Mouse (Mus musculus) cerebellum, adult 11-12 months (tissue): ENCODE results near the gene Wfdc11.
"Not testable (repeated sequence)": the region's sequence is repeated elsewhere in the genome, so short reads cannot be mapped to it uniquely, and the experiment has no call there.

ENCODE experiments used
- DNase-seq: peaks from one replicate; pipeline ENCODE4 v3.0.0; 2022

The Wfdc11 gene

DNA sequence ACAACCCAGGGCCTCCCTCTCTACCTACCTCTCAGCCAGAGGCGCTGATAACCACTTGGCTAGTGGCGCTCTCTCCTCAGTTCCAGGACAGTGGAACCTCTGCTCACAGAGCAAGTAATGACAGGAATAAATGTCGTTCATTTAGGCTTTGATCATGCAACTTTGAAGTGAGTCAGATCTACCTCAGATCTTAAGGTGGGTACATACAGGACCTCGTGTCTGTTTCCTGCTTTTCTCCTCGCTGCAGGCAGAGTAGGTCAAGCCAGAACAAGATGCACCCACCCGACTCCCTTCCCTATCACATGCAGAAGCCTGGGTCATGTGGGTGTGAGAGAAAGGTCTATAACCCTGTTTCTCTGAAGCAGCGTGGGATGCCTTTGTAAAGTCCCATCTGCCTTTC is at the start of gene Wfdc11:
TSS of gene Wfdc11 (minus strand) at position 101 of the 400 bp plus-strand sequence.
- DNase-seq: no peak

DNA sequence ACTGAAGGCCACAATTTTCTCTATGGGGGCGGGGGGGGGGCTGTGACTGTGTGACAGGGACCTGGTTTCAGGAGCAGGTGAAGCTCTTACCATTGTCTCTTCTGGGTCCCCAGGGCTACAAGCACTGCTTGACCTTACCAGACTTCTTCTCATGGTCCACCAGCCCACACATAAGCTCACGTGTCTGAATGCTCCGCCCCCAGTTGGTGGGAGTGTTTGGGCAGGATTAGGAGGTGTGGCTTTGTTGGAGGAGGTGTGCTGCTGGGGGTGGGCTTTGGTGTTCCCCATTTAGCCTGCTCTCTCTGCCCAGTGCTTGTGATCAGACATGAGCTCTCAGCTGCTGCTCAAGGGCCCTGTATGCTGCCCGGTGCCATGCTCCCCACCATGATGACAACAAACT is 49.4 kb upstream of the Wfdc11 start:
- no peak for DNase-seq

DNA sequence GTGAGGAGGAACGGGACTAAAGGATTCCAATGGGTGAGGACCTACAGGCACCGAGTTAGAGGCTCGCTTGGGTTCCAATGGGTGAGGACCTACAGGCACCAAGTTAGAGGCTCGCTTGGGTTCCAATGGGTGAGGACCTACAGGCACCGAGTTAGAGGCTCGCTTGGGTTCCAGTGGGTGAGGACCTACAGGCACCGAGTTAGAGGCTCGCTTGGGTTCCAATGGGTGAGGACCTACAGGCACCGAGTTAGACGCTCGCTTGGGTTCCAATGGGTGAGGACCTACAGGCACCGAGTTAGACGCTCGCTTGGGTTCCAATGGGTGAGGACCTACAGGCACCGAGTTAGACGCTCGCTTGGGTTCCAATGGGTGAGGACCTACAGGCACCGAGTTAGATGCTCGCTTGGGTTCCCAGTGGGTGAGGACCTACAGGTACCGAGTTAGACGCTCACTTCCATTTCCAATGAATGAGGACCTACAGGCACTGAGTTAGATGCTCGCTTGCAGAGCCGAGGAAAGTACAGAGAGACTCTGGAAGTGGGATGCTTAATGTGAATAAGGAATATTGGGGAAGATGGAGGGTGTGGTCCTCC is 42.4 kb upstream of the Wfdc11 start:
- not testable (repeated sequence) for DNase-seq

DNA sequence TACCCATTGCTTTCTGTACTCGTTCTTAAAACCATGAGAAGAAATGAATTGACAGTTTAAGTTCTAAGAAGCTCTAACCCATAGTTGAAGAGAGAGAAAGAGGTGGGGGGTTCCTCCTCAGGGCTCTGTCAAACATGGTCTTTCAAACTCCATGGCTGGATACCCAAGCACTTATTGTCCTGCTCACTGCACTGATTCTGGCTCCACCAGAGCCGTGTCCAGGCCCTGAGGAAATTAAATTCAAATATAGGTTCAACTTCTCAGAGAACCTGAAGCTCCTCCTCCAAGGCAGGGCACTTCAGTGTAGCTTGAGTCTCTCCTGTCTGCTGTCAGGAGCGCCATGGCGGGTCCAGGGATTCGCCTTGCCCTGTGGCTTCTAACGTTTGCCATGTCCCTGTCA is 41.1 kb upstream of the Wfdc11 start, which contains the start of gene Spint5:
TSS of gene Spint5 (plus strand) at position 301 of the 400 bp plus-strand sequence.
- no peak for DNase-seq

DNA sequence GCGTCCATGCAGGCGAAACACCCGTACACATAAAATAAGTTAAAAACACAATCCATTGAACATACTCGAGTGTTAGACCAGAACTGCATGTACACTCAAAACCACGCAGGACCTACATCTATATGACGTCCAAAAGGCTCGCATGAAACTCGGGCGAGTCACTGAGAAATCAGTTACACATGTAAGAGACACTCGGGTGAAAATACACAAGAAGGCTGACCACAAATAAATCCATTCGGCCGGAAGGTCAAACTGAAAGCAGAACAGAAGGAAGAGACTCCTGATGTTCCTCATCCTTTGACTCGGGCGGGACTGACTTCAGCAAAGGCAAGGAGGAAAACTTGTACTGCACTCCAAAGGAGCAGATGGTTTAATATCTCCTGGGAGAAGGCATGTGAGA is 32.1 kb upstream of the Wfdc11 start:
- DNase-seq: no peak

DNA sequence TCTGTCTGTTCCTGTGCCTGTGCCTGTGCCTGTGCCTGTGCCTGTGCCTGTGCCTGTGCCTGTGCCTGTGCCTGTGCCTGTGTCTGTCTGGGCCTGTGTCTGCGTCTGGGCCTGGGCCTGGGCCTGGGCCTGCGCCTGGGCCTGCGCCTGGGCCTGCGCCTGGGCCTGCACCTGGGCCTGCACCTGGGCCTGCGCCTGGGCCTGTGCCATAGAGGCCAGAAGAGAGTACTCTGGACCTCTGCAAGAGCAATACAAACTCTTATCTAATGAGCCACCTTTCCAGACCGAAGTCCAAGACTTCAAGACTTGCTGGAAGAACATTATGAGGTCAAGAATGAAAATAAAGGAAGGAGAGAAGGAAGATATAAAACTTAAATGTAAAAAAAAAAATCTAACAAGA is 31.4 kb upstream of the Wfdc11 start:
- DNase-seq: no peak

DNA sequence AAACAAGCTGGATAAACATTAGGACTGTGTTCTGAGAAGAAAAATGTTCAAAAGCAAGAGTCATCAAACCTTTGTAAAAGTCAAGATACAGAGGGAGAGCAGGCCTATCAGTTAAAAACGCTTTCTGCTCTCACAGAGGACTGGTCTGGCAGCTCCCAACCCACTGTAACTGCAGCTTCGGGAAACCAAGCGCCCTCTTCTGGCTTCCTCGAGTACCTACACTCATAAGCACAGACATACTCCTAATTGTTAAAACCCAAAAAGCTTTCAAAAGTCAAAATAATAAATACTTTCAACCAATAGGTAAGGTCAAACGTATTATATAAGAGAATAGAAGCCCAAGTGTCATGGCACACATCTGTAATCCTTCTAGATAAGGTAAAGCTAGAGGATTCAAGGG is 30.3 kb upstream of the Wfdc11 start:
- DNase-seq: no peak

DNA sequence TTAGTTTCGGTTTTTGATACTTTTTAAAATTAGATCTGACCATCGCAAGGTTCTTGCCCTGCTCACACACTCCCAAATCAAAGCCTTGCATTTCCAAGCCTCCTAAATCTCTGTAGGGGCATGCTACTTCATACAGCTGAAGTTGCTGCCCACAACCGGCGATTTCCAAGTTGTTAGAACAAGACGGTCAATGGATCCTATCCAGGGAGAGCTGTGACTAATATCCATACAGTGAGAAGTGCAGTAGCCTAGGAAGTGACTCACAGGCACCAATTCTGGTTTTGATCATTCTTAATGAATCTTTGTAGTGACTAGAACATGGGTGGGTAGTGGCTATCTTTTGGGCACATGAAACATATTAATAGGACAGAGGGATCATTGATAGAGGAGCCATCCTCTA is 27.9 kb upstream of the Wfdc11 start:
- no peak for DNase-seq

DNA sequence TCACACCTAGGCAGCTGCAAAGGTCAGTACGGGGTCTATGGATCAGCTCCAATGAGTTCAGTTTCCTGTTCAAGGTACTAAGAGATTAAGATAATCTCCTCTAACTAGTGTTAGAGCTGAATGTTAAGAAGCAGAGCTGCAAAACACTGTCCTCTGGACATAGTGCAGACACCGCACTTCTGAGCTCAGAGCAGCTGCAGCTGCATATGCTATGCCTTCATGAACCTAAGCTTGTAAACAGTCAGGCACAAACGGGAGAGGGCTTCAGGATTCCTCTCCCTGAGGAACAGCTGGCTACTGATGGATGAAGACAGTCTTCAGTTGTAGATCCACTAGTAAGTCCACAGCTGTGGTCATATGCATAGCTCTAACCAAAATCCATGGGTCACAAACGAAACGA is 27.1 kb upstream of the Wfdc11 start:
- no peak for DNase-seq

DNA sequence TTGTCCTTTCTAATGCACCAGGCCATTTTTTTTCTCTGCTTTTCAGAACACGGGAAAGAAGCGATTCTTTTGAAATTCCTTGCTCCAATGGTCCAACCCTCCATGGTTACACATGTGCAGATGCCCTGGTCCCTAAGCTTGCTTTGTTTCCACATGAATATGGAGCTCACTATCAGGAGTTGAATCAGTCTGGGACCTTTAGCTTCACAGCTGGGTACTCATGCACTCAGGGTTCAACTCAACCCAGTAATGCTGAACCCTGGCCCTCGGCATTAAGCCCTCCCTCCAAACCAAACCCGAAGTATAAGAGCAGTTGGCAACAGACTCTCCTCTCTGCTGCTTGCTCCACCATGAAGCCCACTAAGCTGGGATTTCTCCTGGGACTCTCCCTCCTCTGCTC is 24.3 kb upstream of the Wfdc11 start, which contains the start of gene Spint4:
TSS of gene Spint4 (plus strand) at position 301 of the 400 bp plus-strand sequence.
- DNase-seq: no peak

DNA sequence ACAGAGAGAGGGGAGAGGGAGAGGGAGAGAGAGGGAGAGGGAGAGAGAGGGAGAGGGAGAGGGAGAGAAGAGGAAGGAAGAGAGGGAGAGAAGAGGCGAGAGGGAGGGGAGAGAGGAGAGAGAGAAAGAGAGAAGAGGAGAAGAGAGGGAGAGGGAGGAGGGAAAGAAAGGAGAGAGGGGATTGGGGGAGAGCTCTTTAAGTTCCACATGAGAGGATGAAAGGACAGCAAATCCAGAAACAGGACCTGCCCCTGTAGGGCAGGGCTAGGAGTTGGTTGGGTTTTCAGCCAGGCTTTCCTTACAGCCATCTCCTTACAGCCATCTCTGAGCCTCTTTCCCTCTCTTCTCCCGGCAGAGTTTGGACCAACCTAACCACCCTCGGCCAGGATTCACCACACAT is 10.9 kb upstream of the Wfdc11 start, which contains the start of gene Wfdc13:
TSS of gene Wfdc13 (plus strand) at position 301 of the 400 bp plus-strand sequence.
- no peak for DNase-seq

DNA sequence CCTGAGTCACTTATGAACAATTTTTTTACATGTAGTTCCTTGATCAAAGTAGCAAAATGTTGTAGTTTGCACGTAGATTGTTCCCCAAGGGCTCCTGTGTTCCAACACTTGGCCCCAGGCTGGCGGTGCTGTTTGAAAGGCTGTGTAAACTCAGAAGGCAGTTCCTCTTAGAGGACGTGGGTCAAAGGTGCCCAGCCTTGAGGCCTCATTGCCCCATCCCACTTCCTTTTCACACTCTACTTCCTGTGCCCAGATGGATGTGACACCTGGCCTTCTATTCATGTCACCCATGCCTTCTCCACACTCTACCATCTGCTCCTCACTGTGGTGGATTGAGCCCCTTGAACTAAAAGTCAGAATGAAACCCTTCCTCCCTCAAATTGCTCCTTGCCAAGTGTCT is 6.0 kb upstream of the Wfdc11 start:
- no peak for DNase-seq

DNA sequence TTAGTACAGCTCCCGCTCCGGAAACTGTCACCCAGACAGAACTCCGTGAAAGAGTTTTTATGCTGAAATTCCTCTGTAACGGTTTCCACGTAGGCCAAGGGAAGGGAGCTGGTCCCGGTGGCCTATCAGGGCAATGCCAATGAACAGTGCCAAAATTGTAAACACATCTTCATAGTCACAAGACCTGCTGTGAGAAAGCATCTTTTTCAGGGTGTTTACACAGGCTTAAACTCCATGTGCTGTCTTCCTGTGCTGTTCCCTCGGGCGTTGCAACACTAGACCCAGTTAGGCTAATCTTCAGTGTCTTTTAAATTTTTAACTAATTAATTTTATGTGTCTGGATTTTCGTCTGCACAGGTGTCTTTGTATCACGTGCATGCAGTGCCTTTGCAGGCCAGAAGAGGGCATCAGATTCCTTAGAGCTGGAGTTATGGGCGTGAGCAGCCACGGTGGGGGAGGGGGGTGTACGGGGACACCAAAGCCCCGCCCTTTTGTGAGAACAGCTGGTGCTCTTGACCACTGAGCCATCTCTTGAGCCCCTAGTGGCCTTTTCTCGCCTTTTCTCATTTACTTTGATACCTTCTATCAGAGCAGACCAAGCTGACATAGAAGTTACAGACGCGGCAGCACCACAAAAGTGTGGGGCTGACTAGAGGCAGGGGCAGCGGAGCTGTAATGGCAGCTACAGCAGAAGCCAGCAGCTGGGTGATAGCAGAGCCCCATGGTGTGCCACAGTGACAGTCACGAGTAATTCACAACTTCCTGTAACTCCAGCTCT is 5.2 kb upstream of the Wfdc11 start:
- peak; percentile 19 for DNase-seq

DNA sequence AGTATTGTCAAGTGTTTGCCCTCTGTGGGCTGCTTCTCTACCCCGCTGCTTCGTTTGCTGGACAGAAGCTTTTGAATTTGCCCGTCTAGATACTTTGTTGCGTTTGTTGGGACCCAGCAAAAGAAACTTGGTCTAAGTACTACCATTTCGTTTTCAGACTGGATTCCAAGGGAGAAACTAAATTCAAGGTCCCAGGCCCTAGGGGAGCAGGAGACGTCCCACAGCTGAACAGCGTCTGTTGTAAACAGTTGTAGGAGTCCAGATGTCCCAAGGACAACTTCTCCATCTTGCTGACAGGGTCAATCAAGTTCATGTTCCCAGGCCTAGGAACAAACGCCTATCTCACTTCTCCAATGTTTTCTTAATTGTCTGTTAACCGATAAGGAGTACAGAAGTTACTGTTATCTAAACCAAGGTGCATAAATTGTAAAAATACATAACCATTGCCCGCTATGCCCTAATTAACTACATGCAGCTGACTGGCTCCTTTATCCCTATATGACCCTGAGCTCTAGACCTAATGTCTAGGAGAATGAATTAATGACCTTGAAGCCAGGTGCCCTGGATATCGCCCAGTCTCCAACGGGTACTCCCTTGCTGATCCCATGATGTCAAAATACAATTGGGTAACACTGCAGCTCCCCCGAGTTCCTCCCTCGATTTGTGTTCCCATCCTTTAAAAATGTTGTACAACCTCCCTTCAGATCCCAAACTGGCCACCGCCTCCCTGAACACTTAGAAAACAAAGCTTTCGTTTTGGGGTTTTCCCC is 3.2 kb upstream of the Wfdc11 start:
- no peak for DNase-seq

DNA sequence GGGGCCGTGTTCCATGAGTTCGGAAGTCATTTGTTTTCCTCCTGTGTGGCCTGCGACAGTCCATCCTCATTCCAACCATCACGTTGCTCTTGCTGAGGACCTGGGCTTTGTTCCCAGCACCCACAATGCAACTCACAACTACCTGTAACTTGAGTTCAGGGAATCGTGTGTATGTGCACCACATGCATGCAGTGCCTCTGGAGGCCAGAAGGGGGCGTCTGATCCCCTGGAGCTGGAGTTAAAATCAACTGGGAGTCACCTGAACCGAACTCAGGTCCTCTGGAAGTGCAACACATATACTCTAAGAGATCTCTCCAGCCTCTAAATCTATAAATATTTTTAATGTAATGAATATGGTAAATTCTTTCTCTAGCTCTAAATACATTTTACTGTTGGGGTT is 2.2 kb upstream of the Wfdc11 start:
- DNase-seq: no peak

DNA sequence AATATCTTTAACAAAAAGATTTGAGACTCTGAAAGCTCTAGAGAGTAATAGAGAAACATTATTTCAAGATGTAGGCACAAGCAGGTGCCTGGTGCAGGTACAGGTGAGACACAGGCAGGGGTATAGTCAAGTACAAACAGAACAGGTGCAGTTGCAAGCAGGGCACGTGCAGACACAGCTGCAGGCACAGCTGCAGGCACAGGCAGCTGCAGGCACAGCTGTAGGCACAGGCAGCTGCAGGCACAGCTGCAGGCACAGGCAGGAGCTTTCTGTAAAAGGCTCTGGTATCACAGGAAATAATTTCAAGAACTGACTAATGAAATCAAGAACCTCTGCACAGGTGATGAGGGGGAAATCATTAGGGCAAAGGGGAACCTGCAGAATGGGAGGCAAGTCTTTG is 2.9 kb downstream of the Wfdc11 start:
- DNase-seq: no peak

DNA sequence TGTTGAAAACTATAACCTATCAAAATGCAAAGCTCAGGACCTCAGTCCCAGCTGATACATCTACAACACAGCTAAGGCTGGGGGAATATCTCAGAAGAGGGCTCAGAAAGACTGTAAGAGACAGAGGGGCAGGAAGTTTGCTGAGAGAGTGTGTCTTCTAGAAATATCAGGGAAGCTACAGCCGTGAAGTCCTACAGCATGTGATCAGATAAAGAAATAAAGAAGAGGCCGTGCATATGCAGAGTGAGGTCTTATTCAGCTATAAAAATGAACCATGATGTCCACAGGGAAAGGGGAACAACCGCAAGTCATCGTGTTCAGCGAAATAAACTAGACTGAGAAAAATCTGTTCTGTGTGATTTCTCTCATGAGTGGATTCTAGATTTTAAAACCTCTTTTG is 3.6 kb downstream of the Wfdc11 start:
- DNase-seq: no peak

DNA sequence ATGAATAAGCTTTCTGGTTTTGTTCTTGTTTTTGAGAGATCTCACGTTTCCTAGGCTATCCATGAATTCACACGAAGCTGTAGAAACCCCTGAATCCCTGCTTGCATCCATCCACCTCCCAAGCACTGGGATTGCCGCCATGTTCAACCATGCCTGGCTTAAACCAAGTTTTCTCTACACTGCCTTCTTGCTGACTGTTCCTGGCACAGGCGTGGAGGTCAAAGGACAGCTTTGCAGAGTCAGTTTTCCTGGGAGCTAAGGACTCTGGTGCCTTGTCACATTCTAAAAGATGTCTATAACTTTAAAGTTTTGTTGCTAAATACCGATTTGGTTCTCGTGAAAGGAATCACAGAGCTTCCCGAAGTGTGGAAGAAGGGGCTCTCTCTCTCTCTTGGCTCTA is 9.0 kb downstream of the Wfdc11 start:
- no peak for DNase-seq

DNA sequence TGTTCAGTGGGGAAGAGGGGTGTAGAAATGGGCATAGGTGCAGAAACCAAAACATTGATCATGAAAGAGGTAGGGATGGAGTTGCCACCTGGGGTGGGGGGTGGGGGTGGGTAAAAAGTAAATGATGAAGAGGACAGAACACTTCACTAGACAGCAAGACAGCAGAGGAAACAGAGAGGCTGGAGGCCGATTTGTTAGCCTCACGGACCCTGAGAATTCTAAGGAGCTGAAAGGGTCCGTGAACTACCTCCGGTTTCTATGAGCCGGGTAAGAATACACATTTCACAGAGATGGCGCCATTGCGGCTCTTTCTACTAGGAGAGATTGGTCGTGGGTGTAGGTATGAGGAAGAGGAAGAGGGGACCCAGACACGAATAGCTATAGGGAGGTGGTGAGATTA is 17.4 kb downstream of the Wfdc11 start, which contains the start of gene Wfdc9:
TSS of gene Wfdc9 (minus strand) at position 101 of the 400 bp plus-strand sequence.
- no peak for DNase-seq

DNA sequence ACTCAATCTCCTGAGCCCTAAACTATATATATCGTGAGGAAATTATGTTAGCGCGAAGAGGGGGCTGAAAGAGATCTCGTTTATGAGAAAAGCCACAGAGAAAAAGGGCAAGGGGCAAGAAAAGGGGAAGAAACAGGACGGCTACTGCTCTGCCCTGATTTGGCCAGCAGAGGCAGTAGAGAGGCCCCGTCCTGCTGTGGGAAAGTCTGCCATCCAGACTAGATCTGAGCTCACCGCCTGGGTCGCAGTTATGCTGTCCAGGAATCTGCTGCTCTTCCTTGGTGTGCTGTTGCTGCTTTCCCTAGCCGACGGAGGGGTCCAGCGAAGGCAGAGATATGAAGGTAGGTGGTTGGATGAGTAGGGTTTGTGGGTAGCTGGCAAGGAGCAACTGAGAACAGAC is 18.0 kb downstream of the Wfdc11 start, which contains the start of gene Wfdc10:
TSS of gene Wfdc10 (plus strand) at position 189 of the 400 bp plus-strand sequence.
- peak; percentile 3 for DNase-seq

DNA sequence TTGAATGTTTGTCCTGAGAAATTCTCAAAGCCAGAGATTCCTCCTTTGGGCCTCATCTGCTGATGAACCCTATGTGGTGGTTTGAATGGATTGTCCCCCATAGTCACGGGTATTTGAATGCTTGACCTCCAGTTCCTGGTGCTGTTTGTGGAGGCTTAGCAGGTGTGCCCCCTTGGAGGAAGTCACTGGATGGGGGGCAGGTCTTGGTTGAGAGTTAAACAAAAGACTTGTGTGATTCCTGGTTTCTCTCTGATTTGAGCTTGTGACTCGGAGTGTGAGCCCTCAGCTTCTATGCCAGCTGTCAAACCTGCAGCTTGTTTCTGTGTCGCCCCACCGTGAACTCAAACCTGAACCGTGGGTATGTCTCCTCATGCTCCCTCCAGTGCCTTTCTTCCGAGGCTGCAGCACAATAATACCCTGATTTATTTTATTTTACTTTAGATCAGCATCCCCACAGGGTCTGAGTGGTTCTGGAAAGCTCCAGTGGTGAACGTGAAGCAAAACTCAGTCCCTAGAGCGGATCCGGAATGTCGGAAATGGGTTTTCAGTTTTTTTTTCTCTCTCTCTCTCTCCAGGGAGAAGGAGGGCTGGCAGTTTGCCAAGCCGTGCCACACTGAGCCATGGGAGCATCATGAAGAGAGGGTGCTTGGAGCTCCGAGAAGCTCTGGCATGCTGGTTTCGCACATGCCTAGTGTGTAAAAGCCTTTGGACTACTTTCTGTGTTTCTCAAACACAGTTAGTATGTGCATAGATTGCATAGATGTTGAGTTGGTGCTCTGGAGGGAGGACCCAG is 31.8 kb downstream of the Wfdc11 start:
- DNase-seq: no peak

DNA sequence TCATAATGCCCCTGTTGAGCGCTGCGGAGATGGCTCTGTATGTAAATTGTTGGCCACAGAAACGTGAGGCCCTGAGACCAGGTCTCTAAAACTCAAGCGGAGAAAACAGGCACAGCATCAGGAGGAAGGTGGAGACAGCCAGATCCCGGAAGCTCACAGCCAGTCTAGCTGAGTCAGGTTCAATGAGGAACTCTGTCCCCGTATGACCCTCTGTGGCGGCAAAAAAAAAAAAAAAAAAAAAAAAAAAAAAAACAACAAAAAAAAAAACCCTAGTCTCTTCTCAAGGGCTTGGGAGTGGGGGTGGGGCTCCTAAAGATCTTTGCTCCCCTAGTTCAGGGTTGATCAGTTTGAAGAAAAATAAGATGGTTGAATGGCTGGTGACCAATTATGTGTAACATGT is 32.8 kb downstream of the Wfdc11 start:
- DNase-seq: no peak

DNA sequence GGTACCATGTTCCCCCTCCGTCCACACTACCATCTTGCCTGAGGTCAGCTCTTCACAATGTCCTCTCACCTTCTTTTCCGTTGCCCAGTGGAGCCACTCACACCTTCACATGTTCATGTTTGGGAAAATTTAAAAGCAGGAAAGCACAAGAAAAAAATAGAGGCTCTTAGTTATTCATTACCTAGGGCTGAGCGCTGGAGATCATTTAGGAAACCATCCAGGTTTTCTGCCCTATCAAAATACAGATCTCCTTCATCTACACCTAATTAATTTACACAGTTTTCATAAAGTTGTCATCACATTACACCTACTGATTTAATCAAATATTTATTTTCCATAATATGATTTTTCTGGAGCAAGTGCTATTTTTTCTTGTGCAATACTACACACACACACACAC is 35.2 kb downstream of the Wfdc11 start, which contains the start of gene Wfdc16:
TSS of gene Wfdc16 (minus strand) at position 101 of the 400 bp plus-strand sequence.
- DNase-seq: no peak
